Mouse (Mus musculus) megakaryocyte, embryonic 14.5 days (primary cell): Measurements from ENCODE around the gene Ano6.

ENCODE experiments used
- FLI1 ChIP-seq: IDR thresholded peaks from 2 replicates; pipeline ENCODE4 v1.6.1; 2012; ENCODE audit warnings: low read length, inconsistent platforms, mixed read lengths
- GATA1 ChIP-seq: IDR thresholded peaks from 3 replicates; pipeline ENCODE4 v1.6.1; 2012; ENCODE audit warnings: mixed read lengths, low read length, inconsistent platforms, borderline replicate concordance

DNA sequence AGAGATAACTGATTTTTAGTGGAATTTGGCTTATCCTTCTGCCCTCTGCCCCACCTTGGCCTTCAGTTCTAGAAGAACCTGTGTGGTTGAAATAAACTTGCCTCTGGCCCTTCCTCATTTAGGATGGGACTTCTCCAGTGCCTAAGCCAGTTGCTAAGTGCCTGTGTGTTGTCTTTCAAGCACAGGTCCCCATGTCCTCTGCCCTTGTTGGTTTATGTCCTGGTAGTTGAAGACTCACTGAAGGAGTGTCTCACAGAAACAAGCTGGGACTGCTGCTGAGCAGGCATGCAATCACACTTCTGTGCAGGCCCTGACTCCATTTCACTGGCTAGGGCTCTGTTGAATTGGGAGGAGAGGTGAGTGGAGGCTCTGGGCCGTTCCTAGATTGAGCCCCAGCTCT is 46.9 kb downstream of the Ano6 start:
- no peak for TF ChIP-seq FLI1
- TF ChIP-seq GATA1 = no peak
